Mouse (Mus musculus): Measurements from ENCODE around the gene Prrg2. TPM values are rescaled to one million over a fixed set of nuclear protein-coding genes. Genes with fewer than 3 reads are reported as not detected.

Gene Prrg2
- polyA plus RNA-seq, 1 experiment from 2014 or later = 25.1 TPM

DNA sequence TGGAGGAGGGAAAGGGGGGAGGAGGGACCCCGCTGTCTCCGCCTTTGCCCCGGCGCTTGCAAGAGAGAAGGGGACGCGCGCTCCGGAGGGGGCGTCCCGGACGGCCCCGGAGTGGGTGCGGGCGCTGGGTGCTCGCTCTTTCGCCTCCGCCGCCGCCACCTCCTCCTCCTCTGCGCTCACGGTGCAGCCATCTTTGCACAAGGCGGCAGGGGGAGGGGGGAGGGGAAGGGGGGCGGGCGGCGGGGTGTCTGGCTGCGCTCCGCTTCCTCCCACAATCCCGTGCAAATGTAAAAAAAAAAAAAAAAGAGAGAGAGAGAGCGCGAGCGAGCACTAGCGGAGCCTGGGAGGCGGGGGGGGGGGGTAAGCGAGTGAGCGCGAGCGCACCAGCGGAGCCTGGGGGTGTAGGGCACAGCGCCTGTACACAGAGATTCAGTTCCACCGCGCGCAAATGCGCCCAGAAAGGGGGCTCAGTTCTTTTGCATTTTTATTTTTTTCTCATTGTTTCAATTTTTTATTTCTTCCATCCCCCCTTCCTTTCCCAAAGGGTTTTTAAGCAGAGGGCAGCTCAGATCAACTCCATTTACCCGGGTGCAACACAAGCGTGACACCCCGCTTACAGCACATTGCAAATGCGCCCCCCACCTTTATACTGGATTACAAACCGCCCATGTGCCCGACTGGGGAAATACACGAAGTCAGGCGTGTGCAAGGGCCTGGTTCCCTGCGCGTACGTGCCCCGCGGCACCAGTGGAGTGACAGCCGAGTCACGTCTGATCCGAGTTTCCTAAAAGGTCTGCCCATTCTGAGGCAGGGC, 9.2 kb downstream of the Prrg2 start:
- peak overlapping the region; percentile 100 for H3K27ac ChIP-seq
- H3K27me3 ChIP-seq = no peaks in the 10 kb centered on the region
- peaks cover 32% of the 10 kb centered on the region for H3K4me1 ChIP-seq
- H3K36me3 ChIP-seq = peaks cover 22% of the 10 kb centered on the region
- WGBS = under 1% methylated on average over 36 of the region's 59 CpGs
- no peaks in the 10 kb centered on the region for H3K9me3 ChIP-seq
- peak overlapping the region; percentile 82 for H3K4me3 ChIP-seq
- H3K4me2 ChIP-seq = peak overlapping the region; percentile 89
- H3K9ac ChIP-seq = peak overlapping the region; percentile 84
- peak; percentile 66 for ATAC-seq (ENCODE audit: insufficient number of reproducible peaks, low FRiP score, low TSS enrichment, low read depth)

DNA sequence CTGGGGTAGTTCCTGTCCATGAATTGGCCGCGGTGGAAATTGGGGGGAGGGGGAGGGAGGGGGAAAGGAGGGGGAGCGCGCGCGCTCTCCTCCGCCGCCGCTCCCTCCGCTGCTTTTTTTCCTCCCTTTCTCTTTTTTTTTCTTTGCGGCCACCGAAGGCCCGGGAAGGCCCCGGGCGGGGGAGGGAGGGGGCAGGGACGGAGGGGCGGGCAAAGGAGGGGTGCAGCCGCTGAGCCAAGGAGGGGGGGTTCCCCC, 9.7 kb downstream of the Prrg2 start, which contains the start of gene Prr12:
Gene Prr12 (minus strand): TSS at position 20 of the 255 bp plus-strand sequence.
- Histone ChIP-seq H3K4me3 (peak within 1 kb of the TSS; percentile 82), H3K9ac (peak within 1 kb of the TSS; percentile 84), H3K27me3 (no peaks in the 10 kb centered on the region), H3K36me3 (peaks cover 26% of the 10 kb centered on the region), H3K9me3 (no peaks in the 10 kb centered on the region), H3K27ac (peak within 1 kb of the TSS; percentile 100), H3K4me2 (peak within 1 kb of the TSS; percentile 89), H3K4me1 (peaks cover 32% of the 10 kb centered on the region)
- ATAC-seq (ENCODE audit: insufficient number of reproducible peaks, low FRiP score, low TSS enrichment, low read depth) = peak; percentile 16
- WGBS = 0% methylated on average over 3 of the region's 18 CpGs

DNA sequence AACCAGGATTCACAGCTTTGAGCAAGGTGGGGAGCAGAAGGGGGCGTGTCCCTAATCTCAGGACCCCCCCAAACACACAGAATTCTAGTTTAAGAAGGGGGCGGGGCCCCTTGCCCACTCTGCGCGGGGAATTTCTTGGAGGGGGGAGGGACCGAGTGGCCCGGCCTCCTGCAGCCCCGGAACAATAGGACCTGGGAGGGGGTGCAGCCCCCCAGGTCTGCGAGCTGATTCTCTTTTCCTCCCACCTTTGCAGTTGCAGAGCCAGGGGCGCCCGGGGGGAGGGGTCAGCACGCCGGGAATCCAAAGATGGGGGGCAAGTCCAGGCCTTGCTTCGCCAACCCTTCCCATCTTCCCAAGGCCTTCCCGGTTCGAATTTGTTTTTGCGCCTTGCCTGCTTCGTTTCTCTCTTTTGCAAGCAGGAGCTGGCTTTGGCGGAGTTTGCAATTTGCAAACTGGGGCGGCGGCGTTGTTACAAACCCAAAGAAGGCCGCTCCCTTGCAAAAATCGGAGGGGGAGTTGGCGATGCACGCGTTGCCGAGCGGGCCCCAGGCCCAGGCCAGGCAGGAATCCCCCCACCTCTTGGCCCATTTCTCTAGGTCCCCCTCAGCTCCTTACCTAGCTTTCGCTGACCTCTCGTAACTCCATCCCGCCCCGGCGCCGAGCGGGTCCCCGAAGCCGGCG, 10.2 kb downstream of the Prrg2 start:
- peak overlapping the region; percentile 82 for H3K4me3 ChIP-seq
- no peaks in the 10 kb centered on the region for H3K9me3 ChIP-seq
- no peak for ATAC-seq (ENCODE audit: insufficient number of reproducible peaks, low FRiP score, low TSS enrichment, low read depth)
- peaks cover 32% of the 10 kb centered on the region for H3K4me1 ChIP-seq
- peaks cover 30% of the 10 kb centered on the region for H3K36me3 ChIP-seq
- H3K4me2 ChIP-seq = peak overlapping the region; percentile 89
- H3K27ac ChIP-seq = peak overlapping the region; percentile 100
- H3K9ac ChIP-seq = peak overlapping the region; percentile 84
- WGBS = under 1% methylated on average over 36 of the region's 38 CpGs
- H3K27me3 ChIP-seq = no peaks in the 10 kb centered on the region

DNA sequence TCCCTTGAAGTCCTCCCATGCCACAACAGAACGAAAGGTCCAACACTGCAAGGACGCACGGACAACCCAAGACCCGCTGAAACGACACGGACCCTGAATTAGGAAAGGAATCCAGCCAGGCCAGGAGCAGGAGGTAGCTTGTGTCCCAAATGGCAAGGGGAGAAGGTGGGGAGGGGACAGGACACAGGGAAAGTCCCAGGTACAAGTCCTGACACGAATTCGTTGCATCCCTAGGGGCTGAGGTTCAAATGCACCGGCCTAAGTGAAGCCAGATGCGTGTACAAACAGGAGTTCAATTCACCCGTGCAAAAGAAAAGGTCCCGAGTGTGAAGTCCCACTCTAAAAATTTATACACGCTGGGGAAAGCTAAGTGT, 10.9 kb downstream of the Prrg2 start:
- Histone ChIP-seq H3K9ac (peak overlapping the region; percentile 84), H3K27ac (peak overlapping the region; percentile 100), H3K4me3 (peak overlapping the region; percentile 82), H3K4me1 (peaks cover 35% of the 10 kb centered on the region), H3K4me2 (peak overlapping the region; percentile 89), H3K9me3 (no peaks in the 10 kb centered on the region), H3K27me3 (no peaks in the 10 kb centered on the region), H3K36me3 (peaks cover 38% of the 10 kb centered on the region)
- ATAC-seq (ENCODE audit: insufficient number of reproducible peaks, low FRiP score, low TSS enrichment, low read depth) = no peak
- WGBS = 2% methylated on average over 13 of the region's 13 CpGs

DNA sequence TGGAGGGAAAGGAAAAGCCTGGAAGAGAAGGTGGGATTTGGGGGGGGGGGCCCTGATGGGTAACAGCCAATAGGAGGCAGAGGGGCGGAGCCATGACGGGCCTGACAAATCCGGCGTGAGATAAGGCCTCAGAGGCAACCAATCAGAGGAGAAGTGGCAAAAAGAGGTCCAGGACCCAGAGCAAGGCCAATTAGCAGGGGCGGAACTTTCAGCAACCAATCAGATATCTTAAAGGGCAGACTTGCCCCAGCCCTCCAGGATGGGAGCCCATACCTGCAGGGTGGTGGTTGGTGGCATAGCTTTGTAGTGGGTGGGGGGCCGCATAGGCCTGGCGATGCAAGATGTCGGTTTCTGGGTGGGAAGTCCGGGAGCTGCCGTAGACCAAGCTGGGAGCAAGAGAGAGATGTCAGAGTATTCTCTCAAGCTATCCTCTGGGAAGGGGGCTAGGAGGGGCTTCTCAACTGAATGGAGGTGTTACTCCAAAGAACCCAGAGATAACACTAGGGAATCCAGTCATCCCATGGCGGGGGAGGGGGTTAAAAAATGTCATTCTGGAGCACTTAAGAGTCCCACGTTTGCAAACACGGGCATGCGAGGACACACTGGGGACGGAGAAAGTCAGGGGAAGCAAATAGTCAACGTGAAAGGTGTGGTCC, 11.4 kb downstream of the Prrg2 start:
- Histone ChIP-seq H3K4me2 (peak overlapping the region; percentile 89), H3K4me3 (peak overlapping the region; percentile 82)

DNA sequence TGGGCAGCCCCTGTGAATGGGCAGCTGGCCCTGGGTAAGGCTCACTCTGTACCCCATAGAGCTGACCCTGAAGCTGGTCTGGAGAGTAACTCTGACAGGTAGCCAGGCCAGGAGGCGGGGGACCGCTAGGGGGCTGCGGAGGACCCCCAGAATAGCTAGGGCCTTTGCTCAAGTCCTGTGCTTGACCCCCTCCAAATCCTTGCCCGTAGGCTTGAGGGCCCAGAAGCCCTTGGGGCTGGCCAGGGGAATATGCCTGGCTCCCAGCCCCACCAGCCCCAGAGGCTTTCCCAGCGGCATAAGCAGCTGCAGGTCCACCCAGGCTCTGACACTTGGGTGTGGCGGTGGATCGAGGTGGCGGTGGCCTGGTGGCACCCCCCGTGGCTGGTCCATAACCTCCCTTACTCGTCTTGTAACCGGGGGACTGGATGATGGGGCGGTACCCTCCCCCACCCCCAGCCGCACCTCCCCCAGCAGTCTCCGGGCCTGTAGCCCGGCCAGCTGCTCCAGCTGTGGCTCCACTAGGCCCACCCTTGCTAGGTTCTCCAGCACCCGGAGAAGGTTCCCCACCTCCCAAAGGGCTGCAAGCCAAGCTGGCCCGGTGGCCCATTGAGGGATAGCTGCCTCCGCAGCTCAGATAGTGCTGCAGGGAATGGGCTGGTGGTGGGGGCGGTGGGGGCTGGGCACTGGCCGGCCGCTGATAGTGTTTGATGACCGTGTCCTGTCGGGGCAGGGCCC, 13.4 kb downstream of the Prrg2 start:
- H3K27ac ChIP-seq = no peak overlapping the region
- H3K4me3 ChIP-seq = no peak overlapping the region
- H3K27me3 ChIP-seq = no peaks in the 10 kb centered on the region
- no peaks in the 10 kb centered on the region for H3K9me3 ChIP-seq
- WGBS = 90% methylated on average over 23 of the region's 23 CpGs
- peaks cover 31% of the 10 kb centered on the region for H3K4me1 ChIP-seq
- no peak overlapping the region for H3K4me2 ChIP-seq
- no peak overlapping the region for H3K9ac ChIP-seq
- no peak for ATAC-seq (ENCODE audit: insufficient number of reproducible peaks, low FRiP score, low TSS enrichment, low read depth)
- H3K36me3 ChIP-seq = peaks cover 61% of the 10 kb centered on the region

More for the DNA sequence above, 11.4 kb downstream of the Prrg2 start:
- WGBS = 8% methylated on average over 16 of the region's 16 CpGs
- H3K4me1 ChIP-seq = peaks cover 35% of the 10 kb centered on the region
- H3K9ac ChIP-seq = 0 out of 2 replicates have a peak overlapping the region, but pooled peaks have one; percentile 84
- ATAC-seq (ENCODE audit: insufficient number of reproducible peaks, low FRiP score, low TSS enrichment, low read depth) = 0 out of 2 replicates have a peak, but pooled peaks have one; percentile 8
- peak overlapping the region; percentile 100 for H3K27ac ChIP-seq
- peaks cover 43% of the 10 kb centered on the region for H3K36me3 ChIP-seq
- H3K27me3 ChIP-seq = no peaks in the 10 kb centered on the region
- no peaks in the 10 kb centered on the region for H3K9me3 ChIP-seq

DNA sequence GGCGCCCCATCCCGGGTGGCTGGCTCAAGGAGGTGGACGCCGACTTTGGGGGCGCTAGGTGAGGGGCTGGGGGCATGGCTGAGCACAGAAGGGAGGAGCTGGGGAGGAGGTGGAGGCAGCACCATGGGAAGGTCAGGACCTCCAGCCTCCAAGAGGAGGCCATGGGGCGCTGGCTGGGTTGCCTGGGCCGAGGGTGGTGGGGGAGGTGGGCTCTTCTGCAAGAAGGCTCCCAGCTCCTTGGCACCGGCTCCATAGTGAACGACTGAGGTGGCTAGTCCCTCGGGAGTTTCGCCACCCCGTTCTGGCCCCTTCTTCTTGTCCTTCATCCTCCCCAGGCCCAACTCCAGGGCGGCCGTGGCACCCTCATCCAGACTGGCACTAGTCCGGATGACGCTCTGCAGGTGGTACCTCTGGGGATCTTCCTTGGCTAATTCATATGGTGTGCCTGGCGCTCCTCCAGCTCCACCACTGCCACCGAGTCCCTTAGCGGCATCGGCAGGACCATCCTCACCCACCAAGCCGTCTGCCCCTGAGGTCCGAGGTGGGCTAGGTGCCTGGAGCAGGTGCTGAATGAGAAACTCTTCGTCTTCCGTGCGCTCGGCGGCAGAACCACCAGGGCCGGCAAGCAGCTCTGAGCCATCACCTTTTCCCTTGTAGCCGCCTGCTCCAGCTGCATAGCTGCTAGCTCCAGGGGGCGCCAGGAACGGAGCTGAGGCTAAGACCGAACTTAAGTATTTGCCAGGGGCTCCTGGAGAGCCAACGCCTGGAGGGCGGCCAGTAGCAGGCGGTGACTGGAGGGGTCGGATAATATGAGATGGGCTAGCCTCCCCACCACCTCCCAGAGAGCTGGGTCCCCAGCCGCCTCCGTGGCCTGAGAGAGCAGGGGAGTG, 14.2 kb downstream of the Prrg2 start:
- Histone ChIP-seq H3K4me1 (peaks cover 31% of the 10 kb centered on the region), H3K4me3 (no peak overlapping the region), H3K36me3 (peaks cover 70% of the 10 kb centered on the region), H3K27me3 (no peaks in the 10 kb centered on the region), H3K27ac (no peak overlapping the region), H3K9me3 (no peaks in the 10 kb centered on the region), H3K4me2 (peak overlapping the region; percentile 5; the same call in 1 of the 2 replicates), H3K9ac (no peak overlapping the region)
- ATAC-seq (ENCODE audit: insufficient number of reproducible peaks, low FRiP score, low TSS enrichment, low read depth) = no peak
- 91% methylated on average over 37 of the region's 38 CpGs for WGBS

DNA sequence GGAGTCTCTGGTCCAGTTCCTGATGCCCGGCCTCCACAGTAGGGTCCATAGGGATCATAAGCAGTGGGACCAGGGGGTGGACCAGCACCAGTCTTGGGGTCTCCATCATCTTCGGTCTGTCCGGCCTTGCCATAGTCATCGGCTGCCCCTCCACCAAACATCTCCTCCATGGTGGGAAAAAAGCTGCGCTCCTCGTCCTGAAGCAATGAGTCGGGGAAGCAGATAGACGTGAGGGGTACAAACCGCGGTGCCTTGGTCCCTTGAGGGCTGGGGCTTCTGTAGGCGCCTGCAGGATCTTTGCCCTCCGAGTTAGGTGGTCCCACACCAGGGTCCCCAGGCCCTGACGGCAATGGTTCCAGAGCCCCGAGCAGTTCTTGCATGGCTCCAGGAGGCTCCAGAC, 15.0 kb downstream of the Prrg2 start:
- Histone ChIP-seq H3K9ac (no peak overlapping the region), H3K4me1 (peaks cover 31% of the 10 kb centered on the region), H3K27me3 (no peaks in the 10 kb centered on the region), H3K36me3 (peaks cover 77% of the 10 kb centered on the region), H3K4me2 (no peak overlapping the region), H3K27ac (no peak overlapping the region), H3K4me3 (no peak overlapping the region), H3K9me3 (no peaks in the 10 kb centered on the region)
- WGBS = 96% methylated on average over 14 of the region's 14 CpGs
- ATAC-seq (ENCODE audit: insufficient number of reproducible peaks, low FRiP score, low TSS enrichment, low read depth) = no peak

DNA sequence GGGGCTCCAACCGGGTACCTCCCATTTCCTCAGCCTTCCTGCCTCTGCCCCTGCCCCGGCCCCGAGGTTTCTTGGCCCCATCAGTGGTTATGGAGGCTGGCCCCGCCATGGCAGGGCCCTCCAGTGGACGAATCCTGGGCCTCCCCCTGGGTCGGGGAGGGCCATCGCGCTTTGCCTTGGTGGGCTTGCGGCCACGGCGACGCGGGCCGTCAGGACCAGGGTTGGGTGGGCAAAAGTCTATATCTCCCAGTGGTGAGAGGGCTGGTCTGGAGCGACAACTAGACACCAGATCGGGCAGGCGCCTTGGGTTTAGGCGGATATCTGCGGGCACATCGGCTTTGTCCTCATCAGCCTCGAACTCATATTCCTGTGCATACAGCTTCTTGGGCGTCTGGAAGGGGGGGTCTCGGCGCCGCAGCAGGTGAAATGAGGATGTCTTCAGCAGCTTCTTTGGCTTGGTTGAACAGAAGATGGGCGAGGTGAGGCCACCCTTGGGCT, 15.6 kb downstream of the Prrg2 start:
- Histone ChIP-seq H3K9me3 (no peaks in the 10 kb centered on the region), H3K36me3 (peaks cover 83% of the 10 kb centered on the region), H3K27ac (no peak overlapping the region), H3K4me1 (peaks cover 27% of the 10 kb centered on the region), H3K4me3 (no peak overlapping the region), H3K4me2 (no peak overlapping the region), H3K9ac (no peak overlapping the region), H3K27me3 (no peaks in the 10 kb centered on the region)
- ATAC-seq (ENCODE audit: insufficient number of reproducible peaks, low FRiP score, low TSS enrichment, low read depth) = no peak
- WGBS = 95% methylated on average over 26 of the region's 26 CpGs

DNA sequence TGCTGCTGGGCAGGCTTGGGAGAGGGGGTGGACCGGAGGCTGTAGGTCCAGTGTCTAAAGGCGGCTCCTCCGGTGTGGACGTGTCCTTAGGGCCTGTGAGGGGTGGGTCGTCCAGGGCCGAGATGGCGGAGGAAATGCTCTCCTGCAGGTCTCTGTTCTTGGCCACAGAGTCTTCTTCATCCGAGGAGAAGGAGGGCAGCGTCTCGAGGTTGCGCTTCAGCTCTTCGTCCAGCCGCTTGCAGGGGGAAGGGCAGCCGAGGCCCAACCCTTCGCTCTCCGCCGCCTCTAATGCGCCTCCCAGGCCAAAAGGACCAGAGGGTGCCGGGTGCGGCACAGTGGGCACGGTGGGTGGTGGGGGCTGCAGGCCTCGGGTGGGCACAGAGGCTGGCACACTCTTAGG, 16.7 kb downstream of the Prrg2 start:
- WGBS = 91% methylated on average over 22 of the region's 22 CpGs
- ATAC-seq (ENCODE audit: insufficient number of reproducible peaks, low FRiP score, low TSS enrichment, low read depth) = no peak

More for the DNA sequence above, 16.7 kb downstream of the Prrg2 start:
- peaks cover 15% of the 10 kb centered on the region for H3K4me1 ChIP-seq
- H3K27ac ChIP-seq = no peak overlapping the region
- no peaks in the 10 kb centered on the region for H3K9me3 ChIP-seq
- no peaks in the 10 kb centered on the region for H3K27me3 ChIP-seq
- H3K4me2 ChIP-seq = no peak overlapping the region
- H3K4me3 ChIP-seq = no peak overlapping the region
- no peak overlapping the region for H3K9ac ChIP-seq
- H3K36me3 ChIP-seq = peaks cover 95% of the 10 kb centered on the region
